Mouse (Mus musculus): Measurements from ENCODE around the gene Lrmda.

The Lrmda gene

DNA sequence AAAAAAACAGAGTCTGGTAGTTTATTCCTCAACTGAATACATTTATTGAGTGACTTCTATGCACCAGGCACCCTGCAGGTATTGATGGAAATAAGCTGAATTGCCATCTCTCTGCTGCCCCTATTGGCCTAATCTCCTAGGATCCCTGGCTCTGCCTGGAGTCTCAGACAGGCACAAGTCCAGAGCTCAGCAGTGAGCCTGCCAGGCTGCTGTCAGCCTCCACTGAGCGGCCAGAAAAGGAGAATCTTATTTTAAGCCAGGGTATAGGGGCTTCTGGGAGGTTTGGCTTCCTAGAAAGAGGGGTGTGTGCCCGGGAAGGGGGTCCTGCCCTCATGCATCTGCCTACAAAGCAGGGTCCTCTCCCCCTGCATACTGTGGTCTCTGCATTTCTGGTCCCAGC is 1.4 kb downstream of the Lrmda start:
- in situ Hi-C loops (cut with MboI; ENCODE audit: low pct_unique_long_range_greater_than_20kb in 1 of 2, low sequenced_read_pairs in 2 of 2, unreplicated experiment in 1 of 2) = no loop called here

DNA sequence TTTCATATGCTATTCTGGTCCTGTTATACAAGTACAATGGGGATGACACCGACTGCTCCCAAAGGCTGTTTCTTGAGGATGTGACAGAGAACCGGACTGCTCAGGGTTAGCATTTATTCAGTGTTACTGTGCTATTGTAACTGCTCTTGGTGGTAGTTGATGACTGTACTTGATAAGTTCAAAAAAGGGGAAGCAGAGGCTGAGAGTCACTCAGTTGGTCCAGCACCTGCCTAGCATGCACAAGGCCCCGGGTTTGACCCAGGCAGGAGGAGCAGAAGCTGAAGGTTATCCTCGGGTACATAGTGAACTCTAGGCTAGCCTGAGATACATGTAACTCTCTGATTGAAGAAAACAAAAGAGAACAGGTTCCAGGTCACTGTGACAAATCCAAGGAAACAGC is 4.0 kb downstream of the Lrmda start:
- in situ Hi-C loops (cut with MboI; ENCODE audit: low pct_unique_long_range_greater_than_20kb in 1 of 2, low sequenced_read_pairs in 2 of 2, unreplicated experiment in 1 of 2) = no loop called here

DNA sequence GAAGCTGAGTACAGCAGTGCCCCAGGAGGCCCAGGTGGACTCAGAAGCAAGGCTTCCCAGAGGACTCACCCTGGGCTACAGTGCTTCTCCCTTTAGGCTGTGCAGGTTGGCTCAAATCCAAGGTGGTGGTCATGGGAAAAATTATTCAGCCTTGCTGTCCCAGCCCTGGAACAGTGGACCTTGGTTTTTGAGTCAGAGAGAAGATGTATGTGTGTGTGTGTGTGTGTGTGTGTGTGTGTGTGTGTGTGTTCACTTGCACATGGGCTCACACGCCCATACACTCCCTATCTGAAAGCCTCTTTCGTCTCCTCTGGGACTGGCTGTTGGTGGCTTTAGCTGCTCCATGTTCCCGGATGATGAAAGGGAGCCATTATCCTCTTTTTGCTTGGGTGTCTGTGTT is 16.4 kb downstream of the Lrmda start:
- in situ Hi-C loops (cut with MboI; ENCODE audit: low pct_unique_long_range_greater_than_20kb in 1 of 2, low sequenced_read_pairs in 2 of 2, unreplicated experiment in 1 of 2) = no loop called here

DNA sequence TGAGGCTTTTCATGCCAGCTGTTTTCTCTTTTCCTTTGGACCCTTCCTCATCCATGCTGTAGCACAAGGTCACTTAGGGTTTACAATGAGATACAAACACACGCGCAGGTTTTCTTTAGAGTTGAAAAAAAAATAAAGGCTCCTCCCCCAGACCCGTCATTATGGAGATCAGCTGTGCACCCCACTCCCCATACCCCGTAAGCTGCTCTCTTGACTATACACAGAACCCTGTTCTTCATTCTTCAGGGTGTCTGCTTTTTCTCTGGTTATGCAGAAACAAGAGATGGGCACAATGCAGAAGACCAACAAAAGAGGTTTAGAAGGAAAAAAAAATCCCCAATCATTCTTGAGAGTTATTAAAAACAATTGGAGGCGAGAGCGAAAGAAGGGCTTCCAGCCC is 16.8 kb downstream of the Lrmda start:
- in situ Hi-C loops (cut with MboI; ENCODE audit: low pct_unique_long_range_greater_than_20kb in 1 of 2, low sequenced_read_pairs in 2 of 2, unreplicated experiment in 1 of 2) = no loop called here

DNA sequence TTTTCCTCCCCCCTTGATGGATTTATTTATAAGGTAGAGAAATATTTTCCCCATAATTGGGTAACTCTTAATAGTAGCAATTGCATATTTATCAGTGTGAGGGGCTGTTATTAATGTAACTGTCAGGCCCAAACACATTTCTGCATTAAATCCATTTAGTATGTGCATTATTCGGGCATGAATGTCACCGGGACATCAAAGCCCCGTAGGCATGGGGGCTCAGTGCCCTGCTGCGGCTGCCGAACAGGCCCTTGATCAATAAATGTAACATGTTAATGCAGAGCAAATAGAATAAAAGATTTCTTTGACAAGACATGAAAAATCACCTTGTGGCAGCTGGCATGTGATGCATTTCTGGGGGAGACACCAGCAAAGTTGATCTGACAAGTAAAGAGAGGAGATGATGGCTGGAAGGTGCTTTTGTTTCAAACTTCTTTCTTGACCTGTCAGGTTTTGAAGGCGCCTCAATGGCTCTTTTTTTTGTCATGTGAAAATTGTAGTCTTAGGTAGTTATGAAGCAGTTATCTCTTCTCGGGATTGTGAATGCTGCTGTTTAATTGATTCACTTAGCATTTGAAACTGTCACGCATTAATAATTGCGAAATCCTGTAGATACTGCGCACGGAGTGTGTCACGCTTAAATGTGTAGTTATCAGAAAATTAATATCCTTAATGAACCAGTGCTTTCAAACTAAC is 17.4 kb downstream of the Lrmda start:
- in situ Hi-C loops (cut with MboI; ENCODE audit: low pct_unique_long_range_greater_than_20kb in 1 of 2, low sequenced_read_pairs in 2 of 2, unreplicated experiment in 1 of 2) = no loop called here

DNA sequence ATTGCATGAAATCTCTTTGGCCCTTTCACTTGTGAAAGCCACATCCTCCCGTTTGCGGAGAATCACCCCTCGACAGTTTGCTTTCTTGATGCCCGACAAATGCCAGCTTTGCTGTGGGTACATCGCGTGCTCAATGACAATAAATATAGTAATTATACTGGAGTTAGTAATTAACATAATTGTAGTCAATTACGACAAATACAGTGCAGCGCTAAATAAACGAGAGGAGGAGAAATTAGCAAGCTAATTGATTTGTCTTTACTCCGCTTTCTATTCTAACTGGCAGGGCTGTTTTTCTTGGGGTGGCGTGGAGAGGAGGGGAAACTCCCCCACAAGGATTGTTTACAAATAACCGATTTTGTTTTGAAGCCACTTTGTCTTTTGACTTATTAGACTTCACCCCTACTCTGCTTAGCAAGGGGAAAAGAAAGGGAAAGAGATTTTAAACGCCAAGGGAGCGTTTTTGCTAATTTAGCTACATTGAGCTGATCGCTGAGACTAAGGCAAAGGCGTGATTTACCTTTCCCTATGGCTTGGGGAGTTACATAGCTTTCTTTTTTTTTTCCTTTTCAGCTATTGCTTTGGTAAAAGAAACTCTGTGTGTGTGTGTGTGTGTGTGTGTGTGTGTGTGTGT is 18.1 kb downstream of the Lrmda start:
- in situ Hi-C loops (cut with MboI; ENCODE audit: low pct_unique_long_range_greater_than_20kb in 1 of 2, low sequenced_read_pairs in 2 of 2, unreplicated experiment in 1 of 2) = no loop called here

DNA sequence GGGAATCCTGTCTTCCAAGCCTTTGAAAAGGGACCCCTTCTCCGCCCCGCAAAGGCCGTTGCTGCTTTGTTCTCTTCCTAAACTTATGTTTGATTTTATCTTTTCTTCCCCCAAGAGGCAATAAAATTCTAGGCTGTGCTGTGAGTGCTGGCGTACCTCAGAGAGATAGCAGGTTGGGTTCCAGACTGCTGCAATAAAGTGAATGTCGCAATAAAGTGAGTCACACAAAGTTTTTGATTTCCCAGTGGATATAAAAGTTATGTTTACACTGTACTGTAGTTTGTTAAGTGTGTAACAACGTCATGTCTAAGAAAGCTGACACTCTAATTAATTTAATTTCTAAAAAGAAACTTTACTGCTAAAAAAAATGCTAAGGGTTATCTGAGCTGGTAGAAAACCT is 22.6 kb downstream of the Lrmda start:
- in situ Hi-C loops (cut with MboI; ENCODE audit: low pct_unique_long_range_greater_than_20kb in 1 of 2, low sequenced_read_pairs in 2 of 2, unreplicated experiment in 1 of 2) = loop anchor here in 1 of 2 experiments (10.0 kb wide), 1 partner anchor 67 kb away; no protein-coding TSS in a partner anchor

DNA sequence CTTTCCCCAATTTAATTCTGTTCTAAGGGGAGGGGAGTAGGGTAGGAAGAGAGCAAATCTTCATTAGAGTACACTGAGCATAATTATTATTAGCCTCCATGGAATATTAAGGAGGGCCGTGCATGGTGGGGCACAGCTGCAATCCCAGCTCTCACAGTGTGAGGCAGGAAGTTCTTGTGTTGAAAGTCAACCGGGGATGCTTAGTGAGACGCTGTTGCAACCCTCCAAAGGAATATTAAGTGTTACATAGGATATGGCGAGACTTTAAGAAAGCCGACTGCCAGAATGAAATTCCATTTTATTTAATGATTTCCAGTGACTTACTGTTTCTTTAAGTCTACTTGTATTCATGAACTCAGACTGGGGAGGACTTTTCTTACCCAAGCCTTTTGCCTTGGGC is 23.9 kb downstream of the Lrmda start:
- in situ Hi-C loops (cut with MboI; ENCODE audit: low pct_unique_long_range_greater_than_20kb in 1 of 2, low sequenced_read_pairs in 2 of 2, unreplicated experiment in 1 of 2) = loop anchor here in 1 of 2 experiments (10.0 kb wide), 1 partner anchor 69 kb away; no protein-coding TSS in a partner anchor

DNA sequence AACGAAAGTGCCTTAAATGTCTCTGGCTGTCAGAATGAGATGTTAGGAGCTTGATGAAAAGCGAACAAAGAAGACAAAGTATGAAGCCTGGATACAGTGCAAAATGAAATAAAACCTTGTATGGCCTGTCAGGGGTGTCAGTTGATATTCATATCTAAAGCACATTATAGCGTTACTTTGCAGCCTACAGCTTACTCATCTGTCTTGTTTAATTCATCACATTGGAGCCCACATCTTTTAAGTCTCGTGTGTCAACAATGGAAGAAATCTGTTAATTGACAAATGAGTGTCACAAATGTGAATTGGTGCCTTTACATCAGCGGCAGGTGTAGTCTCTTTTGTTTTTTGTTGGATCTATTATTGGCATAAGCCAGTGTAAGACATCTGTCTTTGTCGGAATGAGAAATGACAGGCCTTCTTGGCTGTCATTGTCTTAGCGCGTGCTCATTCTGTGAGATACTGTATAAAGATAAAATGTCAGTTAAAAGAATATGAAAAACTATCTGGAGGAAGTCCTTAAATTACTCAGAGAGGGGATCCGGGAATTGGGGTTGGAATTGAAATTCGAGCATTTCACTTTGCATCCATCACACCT is 26.8 kb downstream of the Lrmda start:
- in situ Hi-C loops (cut with MboI; ENCODE audit: low pct_unique_long_range_greater_than_20kb in 1 of 2, low sequenced_read_pairs in 2 of 2, unreplicated experiment in 1 of 2) = loop anchor here in 1 of 2 experiments (10.0 kb wide), 1 partner anchor 72 kb away; no protein-coding TSS in a partner anchor

DNA sequence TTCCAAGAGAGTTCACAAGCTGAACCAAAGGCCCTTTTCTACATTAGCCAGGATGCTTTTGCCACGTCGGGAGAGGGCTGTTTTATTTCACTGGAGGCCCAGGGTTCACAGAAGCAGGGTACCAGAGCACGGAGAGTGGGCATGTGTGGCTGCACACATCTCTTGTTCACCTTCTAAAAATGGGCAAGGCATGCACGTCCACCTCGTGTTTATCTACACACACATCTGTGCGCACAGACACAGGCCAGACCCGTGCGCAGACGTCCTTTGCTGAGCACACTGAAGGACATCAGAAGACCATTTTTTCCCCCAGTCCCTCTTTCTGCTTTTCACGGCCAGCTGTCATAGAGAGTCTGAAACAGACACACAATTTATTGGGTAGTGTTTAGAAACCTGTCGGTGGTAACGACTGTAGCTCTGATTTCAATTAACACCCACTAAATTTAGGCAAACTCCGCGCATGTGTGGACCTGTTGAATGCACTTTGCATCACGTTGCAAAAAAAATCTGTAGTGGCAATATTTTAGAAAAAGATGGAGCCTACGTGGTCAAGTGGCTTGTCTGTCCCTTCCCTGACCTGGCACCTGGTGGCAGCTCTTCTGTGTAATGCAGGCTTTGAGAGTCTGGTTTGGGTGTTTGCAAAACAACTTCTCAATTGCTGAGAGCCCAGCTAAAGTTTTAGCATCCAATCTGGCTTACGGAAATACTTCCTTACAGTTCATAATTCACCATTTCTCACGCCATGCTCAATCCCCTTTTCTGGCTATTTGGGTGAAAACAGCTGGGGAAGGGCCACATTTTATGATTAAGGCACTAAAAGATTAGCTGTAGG is 28.8 kb downstream of the Lrmda start:
- in situ Hi-C loops (cut with MboI; ENCODE audit: low pct_unique_long_range_greater_than_20kb in 1 of 2, low sequenced_read_pairs in 2 of 2, unreplicated experiment in 1 of 2) = loop anchor here in 1 of 2 experiments (10.0 kb wide), 1 partner anchor 73 kb away; no protein-coding TSS in a partner anchor

DNA sequence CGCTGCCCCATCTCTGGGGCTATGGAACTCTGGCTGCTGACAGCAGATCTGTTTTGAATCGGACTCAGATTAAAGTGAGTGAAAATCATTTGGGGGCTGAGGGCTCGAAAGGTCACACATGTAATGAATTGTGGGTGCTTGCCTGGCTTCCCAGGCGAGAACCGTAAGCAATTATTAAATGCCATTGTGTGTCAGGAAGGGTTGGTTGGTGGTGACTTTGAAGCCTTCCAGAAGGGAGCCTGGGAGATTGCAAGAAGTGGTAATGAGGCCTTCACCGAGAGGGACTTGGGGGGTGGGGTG is 29.3 kb downstream of the Lrmda start:
- in situ Hi-C loops (cut with MboI; ENCODE audit: low pct_unique_long_range_greater_than_20kb in 1 of 2, low sequenced_read_pairs in 2 of 2, unreplicated experiment in 1 of 2) = loop anchor here in 1 of 2 experiments (10.0 kb wide), 1 partner anchor 74 kb away; no protein-coding TSS in a partner anchor

DNA sequence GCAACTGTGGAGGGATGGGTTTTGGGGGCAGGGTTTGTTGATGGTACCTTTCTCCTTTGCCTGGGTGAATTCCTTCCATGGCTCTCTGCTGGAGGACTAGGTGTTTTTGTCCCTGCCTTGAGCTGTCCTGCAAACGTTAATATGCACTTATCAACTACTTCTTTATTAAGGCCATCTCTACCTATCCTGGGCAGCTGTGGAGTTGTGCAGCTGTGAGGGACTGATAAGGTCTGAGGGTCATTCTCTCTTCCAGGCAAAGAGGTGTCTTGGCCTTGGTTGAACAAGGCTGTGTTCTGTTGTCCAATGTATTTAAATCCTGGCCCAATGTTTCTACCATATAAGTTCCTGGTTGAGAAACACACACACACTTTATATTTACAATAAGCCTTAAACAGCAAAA is 29.8 kb downstream of the Lrmda start:
- in situ Hi-C loops (cut with MboI; ENCODE audit: low pct_unique_long_range_greater_than_20kb in 1 of 2, low sequenced_read_pairs in 2 of 2, unreplicated experiment in 1 of 2) = loop anchor here in 1 of 2 experiments (10.0 kb wide), 1 partner anchor 74 kb away; no protein-coding TSS in a partner anchor

DNA sequence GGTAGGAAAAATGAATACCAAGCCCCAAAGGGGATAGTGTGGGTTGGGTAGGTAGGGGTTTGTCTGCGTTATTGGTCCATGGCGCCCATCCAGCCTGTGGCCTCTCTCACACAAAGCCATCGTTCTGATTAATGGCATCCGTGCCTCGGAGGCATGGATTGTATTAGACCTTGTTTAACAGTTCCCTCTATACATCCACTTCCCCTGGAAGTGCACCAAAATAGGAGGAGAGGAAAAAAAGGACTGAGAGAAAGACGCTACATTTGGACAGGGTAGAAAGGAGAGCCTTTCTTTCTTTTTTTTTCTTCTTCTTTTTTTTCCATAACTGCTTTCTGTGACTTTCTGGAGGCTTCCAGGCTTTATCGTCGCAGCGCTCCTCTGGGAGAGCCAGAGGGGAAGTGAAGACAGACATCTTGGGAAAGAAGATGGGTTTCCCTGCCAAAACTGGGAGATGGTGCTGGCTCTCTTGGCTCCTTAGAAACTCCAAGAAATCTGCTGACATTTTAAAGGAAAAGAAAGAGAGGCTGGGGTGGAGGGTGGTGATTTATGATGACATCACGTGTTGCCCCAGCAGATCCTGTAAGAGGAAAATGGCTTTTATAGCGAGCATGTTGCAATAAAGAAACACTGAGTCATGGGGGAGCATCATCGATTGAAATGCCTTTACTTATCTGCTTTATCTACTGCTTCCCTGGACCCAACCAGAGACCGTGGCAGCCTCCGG is 32.6 kb downstream of the Lrmda start:
- in situ Hi-C loops (cut with MboI; ENCODE audit: low pct_unique_long_range_greater_than_20kb in 1 of 2, low sequenced_read_pairs in 2 of 2, unreplicated experiment in 1 of 2) = no loop called here

DNA sequence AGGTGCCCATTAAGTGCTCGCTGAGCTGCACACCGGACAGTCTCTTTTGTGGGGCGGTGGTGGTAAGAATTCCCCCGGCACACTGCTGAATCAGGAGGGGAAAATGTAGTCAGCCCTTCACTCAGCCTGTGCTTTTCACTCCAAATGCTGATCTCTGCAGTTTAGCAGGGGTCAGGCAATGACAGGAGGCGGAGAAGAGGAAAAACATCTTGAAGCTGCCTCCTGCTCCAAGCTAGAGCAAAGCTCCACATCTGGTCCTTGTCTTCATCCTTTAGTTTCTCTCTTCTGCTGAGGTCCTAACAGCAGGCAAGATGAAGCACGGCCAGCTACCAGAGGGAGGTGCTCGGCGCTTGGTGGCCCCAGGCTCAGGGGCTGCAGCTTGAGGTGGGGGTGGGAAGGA is 36.1 kb downstream of the Lrmda start:
- in situ Hi-C loops (cut with MboI; ENCODE audit: low pct_unique_long_range_greater_than_20kb in 1 of 2, low sequenced_read_pairs in 2 of 2, unreplicated experiment in 1 of 2) = no loop called here

DNA sequence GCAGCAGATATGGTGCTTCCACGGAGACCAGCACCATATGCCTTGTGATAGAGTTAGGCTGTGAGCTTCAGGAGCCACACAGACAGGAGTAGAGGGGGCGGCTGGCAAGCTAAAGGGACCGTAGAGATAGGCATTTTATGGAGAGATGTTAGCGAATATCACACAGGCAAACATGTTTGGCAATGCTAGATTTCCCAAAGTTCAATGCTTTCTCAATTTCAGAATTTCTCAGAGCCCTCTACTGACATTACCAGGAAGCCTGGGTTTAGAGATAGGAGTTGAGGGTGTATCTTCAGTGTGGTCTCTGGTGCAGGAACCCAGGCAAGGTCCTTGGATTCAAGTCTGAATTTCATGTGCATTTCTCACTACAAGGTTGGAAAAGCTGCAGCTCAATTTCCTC is 36.7 kb downstream of the Lrmda start:
- in situ Hi-C loops (cut with MboI; ENCODE audit: low pct_unique_long_range_greater_than_20kb in 1 of 2, low sequenced_read_pairs in 2 of 2, unreplicated experiment in 1 of 2) = no loop called here

DNA sequence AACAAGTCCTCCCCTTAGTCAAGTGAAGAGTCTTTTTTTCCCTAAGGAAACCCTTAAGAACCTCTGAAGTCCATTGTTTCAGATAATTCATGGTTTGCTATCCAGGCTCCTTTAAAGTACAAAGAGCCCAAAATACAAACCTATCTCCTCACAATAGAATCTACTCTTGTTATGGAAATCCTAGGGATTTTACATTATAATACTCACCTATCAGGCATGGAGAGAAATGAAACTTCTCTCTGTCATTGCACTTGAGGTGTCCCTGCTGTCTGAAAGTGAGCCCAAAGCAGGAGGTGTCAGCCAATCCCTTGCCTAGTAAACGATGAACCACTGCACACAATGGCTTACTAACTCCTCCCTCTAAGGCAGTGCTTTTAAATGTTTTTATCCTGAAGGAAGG is 39.2 kb downstream of the Lrmda start:
- in situ Hi-C loops (cut with MboI; ENCODE audit: low pct_unique_long_range_greater_than_20kb in 1 of 2, low sequenced_read_pairs in 2 of 2, unreplicated experiment in 1 of 2) = no loop called here

DNA sequence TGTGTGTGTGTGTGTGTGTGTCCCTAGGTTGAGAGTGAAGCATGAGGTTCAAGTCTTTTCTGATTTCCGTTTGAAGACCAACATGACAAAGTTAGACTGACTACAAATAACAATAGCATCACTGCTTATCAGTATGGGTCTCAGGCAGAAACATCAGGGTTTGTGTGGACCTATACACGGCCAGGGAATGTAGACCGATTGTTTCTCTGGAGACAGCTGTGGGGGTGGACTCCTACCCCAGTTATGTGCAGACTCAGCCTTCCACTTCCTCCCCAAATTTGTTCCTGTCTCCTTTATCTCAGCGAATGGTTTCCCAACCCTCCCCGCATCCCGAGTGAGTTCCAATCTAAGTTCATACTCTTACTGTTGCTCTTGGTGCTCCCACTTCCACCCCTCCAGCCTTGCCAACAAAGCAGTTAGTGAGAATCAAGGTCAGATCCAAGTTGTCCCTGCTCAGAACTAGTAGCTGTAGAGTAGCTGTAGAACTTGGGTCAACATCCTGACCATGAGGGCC is 39.9 kb downstream of the Lrmda start:
- in situ Hi-C loops (cut with MboI; ENCODE audit: low pct_unique_long_range_greater_than_20kb in 1 of 2, low sequenced_read_pairs in 2 of 2, unreplicated experiment in 1 of 2) = no loop called here

DNA sequence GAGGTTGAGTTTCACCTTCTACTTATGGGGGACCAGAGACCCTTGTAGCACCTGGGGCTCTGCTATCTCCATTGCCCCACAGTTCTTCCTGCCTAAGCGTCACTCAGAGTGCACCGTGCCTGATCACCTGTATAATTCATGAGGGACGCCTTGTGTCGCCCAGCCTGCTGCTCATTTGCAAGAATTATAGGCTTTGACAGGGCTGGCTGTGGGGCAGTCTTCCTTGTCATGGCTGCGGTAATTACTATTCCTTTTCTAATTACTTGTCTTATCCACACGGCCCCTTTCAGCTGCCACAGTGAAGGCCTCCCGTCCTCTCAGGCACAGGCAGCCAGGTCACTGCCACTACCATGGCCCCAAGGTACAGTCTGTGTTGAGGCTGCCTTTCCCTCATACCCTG is 41.3 kb downstream of the Lrmda start:
- in situ Hi-C loops (cut with MboI; ENCODE audit: low pct_unique_long_range_greater_than_20kb in 1 of 2, low sequenced_read_pairs in 2 of 2, unreplicated experiment in 1 of 2) = no loop called here
